Mouse (Mus musculus): ENCODE measurements around the gene Mrpl14. TPM values are rescaled to one million over a fixed set of nuclear protein-coding genes. Genes with fewer than 3 reads are reported as not detected.
A peak's percentile ranks its signal among the peaks of the same experiment; 100 is the strongest.

Gene Mrpl14
- polyA plus RNA-seq, 1 experiment = 73.7 TPM

DNA sequence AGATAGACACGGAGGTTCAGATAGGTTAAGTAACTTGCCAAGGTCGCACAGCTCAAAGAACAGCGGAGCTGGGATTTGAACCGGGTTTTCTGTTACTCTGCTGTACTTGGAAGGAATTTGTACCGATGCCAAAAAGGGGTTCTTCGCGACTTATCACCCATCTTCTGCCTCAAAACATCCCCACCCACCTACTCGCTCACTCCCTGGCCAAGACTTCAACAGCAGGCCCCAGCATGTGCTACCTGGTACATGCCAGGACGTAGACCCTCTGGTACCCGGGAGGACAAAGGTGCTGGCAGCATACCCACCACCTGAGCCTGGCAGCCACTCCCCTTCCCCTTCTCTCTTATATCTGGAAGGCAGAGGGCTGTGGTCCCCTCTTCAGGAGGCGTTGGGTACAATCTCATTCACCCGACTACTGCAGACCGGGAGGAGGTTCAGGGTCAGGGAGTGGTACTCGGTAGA lies 1.4 kb upstream of the Mrpl14 start:
- TF ChIP-seq GATA1 (IDR thresholded peaks at IDR 0.05; ENCODE audit: low read length) = no peak
- no peak for TF ChIP-seq TAL1 (IDR thresholded peaks at IDR 0.05; ENCODE audit: low read length)
- peaks cover 7% of the 10 kb centered on the region for H3K27me3 ChIP-seq (ENCODE audit: control insufficient read depth)
- peaks cover 57% of the 10 kb centered on the region for H3K4me1 ChIP-seq (ENCODE audit: control insufficient read depth)

DNA sequence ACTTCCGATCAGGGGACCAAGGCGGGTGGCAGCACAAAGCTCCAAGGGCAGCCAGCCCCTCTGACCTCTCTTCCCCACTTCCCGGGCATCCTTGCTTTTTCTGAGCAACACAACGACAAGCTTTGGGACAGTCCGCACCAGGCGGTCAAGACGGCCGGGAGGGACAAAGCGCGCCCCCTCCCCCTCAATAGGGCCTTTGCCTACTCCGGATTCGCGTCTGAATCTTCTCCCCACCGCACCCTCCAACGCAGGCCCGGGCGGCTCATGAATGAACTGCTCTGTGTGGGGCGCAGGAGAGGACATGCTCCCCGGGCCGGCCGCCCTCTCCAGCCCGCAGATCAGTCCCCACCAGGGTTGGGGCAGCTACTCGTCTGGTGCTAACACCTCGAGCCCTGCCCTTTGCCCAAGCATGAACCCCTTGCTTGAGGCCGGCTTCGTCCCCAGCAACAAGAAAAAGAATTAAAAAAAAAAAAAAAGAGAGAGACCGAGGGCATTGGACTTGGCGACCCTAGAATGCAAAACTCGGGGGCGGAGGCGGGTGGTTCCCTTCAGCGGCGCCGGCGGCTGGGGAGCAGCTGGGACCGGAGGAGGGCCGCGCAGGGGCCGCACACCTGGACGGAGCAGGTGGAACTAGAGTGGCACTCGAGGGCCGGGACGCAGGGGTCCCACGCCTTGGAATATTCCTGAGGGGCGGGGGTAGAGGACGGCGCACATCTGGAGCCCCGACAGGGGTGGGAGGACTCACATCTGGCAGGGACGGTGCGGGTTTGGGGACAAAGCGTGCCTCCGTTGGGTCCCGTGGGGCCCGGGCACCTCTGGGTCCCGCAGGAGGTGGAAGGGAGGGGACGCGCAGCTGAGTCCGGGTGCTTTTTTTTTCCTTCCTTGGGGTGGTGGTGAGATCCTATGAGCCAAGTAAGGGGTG lies 690 bp upstream of the Mrpl14 start:
- peak overlapping the region; percentile 89 for H3K4me3 ChIP-seq (replicated peaks)
- H3K4me1 ChIP-seq (ENCODE audit: control insufficient read depth) = peaks cover 55% of the 10 kb centered on the region
- H3K27me3 ChIP-seq (ENCODE audit: control insufficient read depth) = peaks cover 7% of the 10 kb centered on the region
- no peaks in the 10 kb centered on the region for H3K9me3 ChIP-seq (ENCODE audit: control insufficient read depth, low read length)
- TF ChIP-seq TAL1 (IDR thresholded peaks at IDR 0.05; ENCODE audit: low read length) (no peak), GATA1 (IDR thresholded peaks at IDR 0.05; ENCODE audit: low read length) (no peak)
- peaks cover 10% of the 10 kb centered on the region for H3K36me3 ChIP-seq (ENCODE audit: control insufficient read depth)

More for the DNA sequence above, 1.4 kb upstream of the Mrpl14 start:
- Histone ChIP-seq H3K9me3 (ENCODE audit: control insufficient read depth, low read length) (no peaks in the 10 kb centered on the region), H3K36me3 (ENCODE audit: control insufficient read depth) (peaks cover 10% of the 10 kb centered on the region), H3K4me3 (replicated peaks) (peak overlapping the region; percentile 89)

DNA sequence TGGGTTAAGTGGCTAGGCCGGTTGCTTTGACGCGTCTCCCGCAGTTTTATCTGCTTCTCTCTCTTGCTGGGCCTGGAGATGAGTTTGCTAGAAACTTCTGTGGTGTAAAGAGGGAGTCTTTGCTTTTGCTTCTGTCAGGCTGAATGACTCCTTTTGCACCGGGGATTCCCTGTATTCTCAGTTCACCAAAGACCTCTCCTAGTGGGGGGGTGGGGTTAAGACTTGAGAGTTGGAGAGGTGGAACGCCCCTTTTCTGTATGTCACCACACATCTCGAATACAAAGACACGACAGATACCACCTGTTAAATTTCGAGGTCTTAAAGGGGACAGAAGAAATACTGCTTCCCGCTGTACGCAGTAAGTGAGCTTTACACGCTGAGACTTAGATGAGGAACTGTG lies 594 bp downstream of the Mrpl14 start, which contains the start of gene Tmem63b:
Tmem63b (minus strand) TSS at position 190 of the 400 bp plus-strand sequence.
- no peak for TF ChIP-seq GATA1 (IDR thresholded peaks at IDR 0.05; ENCODE audit: low read length)
- TF ChIP-seq TAL1 (IDR thresholded peaks at IDR 0.05; ENCODE audit: low read length) = no peak
- peaks cover 7% of the 10 kb centered on the region for H3K27me3 ChIP-seq (ENCODE audit: control insufficient read depth)
- peaks cover 50% of the 10 kb centered on the region for H3K4me1 ChIP-seq (ENCODE audit: control insufficient read depth)
- peaks cover 12% of the 10 kb centered on the region for H3K36me3 ChIP-seq (ENCODE audit: control insufficient read depth)
- no peaks in the 10 kb centered on the region for H3K9me3 ChIP-seq (ENCODE audit: control insufficient read depth, low read length)
- H3K4me3 ChIP-seq (replicated peaks) = peak within 1 kb of the TSS; percentile 89

DNA sequence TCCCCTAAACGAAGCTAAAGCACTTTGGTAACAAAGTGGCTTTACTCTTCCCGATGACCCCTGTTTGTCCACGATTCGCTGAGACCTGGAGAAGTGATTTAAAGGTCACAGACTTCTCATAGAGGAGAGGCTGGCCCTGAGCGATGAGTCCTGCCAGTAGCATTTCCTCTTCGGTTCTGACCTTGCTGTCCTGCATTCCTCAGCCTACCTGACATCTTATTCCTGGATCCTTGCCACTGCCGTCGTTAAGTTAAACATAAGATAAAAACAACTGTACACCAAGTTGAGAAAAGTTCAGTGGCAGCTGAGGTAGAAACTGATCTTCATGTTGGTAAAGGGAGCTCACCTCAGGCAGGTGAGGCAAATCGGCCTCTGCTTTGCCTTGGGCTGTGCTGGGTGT lies 3.0 kb downstream of the Mrpl14 start:
- H3K27me3 ChIP-seq (ENCODE audit: control insufficient read depth) = peaks cover 7% of the 10 kb centered on the region
- H3K36me3 ChIP-seq (ENCODE audit: control insufficient read depth) = peaks cover 15% of the 10 kb centered on the region
- H3K4me3 ChIP-seq (replicated peaks) = no peak overlapping the region
- peaks cover 65% of the 10 kb centered on the region for H3K4me1 ChIP-seq (ENCODE audit: control insufficient read depth)
- H3K9me3 ChIP-seq (ENCODE audit: control insufficient read depth, low read length) = no peaks in the 10 kb centered on the region
- TF ChIP-seq GATA1 (IDR thresholded peaks at IDR 0.05; ENCODE audit: low read length) = no peak

DNA sequence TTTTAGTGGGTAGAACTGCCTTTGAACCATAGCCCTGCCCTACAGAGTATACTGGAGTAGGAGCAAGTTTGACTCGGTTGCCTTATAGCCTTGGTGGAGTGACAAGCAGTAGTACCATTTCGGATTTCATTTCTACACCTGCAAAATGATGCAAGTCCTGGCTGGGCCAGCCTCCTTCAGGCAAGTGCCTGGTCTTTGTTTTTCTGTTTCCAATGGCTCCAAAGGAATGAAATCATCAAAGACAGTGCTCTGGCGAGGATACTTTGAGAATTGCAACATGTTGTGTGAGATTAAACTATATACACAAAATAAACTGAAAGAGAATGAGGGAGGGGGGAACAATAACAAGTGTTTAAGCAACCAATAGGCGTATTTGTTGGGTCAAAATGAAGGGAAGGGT lies 3.9 kb downstream of the Mrpl14 start:
- Histone ChIP-seq H3K4me3 (replicated peaks) (no peak overlapping the region), H3K4me1 (ENCODE audit: control insufficient read depth) (peaks cover 65% of the 10 kb centered on the region), H3K9me3 (ENCODE audit: control insufficient read depth, low read length) (no peaks in the 10 kb centered on the region), H3K27me3 (ENCODE audit: control insufficient read depth) (peaks cover 4% of the 10 kb centered on the region), H3K36me3 (ENCODE audit: control insufficient read depth) (peaks cover 17% of the 10 kb centered on the region)
- TF ChIP-seq GATA1 (IDR thresholded peaks at IDR 0.05; ENCODE audit: low read length) (no peak), TAL1 (IDR thresholded peaks at IDR 0.05; ENCODE audit: low read length) (no peak)

DNA sequence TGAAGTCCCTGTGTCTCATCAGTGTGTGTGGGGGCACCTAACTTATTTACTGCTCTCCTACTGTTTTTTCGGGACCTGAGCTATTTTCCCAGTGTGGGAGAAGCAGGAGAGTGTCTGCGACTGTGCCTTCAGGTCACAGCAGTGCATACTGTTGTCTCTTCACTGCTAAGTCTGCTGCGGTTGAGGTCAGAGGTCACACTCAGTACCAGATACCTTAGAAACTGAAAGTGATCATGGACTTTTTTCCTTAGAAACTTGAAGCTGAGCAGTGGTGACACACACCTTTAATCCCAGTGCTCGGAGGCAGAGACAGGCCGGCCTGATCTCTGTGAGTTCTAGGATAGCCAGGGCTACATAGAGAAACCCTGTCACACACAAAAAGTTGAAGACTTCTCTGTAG lies 6.0 kb downstream of the Mrpl14 start:
- Histone ChIP-seq H3K9me3 (ENCODE audit: control insufficient read depth, low read length) (no peaks in the 10 kb centered on the region), H3K4me3 (replicated peaks) (no peak overlapping the region), H3K4me1 (ENCODE audit: control insufficient read depth) (peaks cover 61% of the 10 kb centered on the region), H3K27me3 (ENCODE audit: control insufficient read depth) (no peaks in the 10 kb centered on the region), H3K36me3 (ENCODE audit: control insufficient read depth) (peaks cover 32% of the 10 kb centered on the region)
- TF ChIP-seq TAL1 (IDR thresholded peaks at IDR 0.05; ENCODE audit: low read length) (no peak), GATA1 (IDR thresholded peaks at IDR 0.05; ENCODE audit: low read length) (no peak)

DNA sequence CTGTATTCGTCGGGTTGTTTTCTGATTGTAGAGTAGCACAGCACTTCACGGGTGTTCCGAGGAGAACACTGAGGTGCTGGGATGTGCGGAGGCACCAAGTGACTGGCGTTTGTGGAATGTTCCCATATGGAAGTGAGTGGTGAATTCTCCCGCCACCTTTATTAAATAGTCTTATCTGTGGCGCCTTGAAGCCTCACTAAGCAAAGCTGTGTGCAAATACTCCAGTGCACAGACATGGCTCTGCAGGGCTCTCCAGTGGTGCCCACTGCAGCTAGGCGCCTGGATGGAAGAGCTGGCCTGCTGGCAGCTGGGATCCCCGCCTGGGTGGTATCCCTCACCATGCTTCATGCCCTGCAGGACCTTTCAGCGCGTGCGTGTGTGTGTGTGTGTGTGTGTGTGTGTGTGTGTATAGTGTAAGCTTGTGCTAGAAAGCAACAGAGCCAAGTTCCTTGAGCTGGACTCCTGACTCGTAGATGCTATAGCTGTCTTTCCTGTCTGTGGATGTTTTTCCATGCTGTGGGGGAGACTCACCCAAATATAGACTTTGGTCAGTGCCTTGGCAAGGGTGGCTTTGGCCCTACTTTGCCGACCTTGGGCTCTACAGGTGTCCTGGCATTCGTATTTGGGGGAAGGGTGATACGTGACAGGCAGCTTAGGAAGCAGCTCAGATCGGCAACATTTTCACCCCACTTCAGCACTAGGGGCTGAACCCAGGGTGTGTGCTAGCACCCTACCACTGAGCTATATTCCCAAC lies 7.9 kb downstream of the Mrpl14 start:
- no peak for TF ChIP-seq TAL1 (IDR thresholded peaks at IDR 0.05; ENCODE audit: low read length)
- TF ChIP-seq GATA1 (IDR thresholded peaks at IDR 0.05; ENCODE audit: low read length) = no peak
- Histone ChIP-seq H3K36me3 (ENCODE audit: control insufficient read depth) (peaks cover 44% of the 10 kb centered on the region), H3K4me1 (ENCODE audit: control insufficient read depth) (peaks cover 47% of the 10 kb centered on the region), H3K9me3 (ENCODE audit: control insufficient read depth, low read length) (no peaks in the 10 kb centered on the region), H3K4me3 (replicated peaks) (no peak overlapping the region), H3K27me3 (ENCODE audit: control insufficient read depth) (no peaks in the 10 kb centered on the region)

DNA sequence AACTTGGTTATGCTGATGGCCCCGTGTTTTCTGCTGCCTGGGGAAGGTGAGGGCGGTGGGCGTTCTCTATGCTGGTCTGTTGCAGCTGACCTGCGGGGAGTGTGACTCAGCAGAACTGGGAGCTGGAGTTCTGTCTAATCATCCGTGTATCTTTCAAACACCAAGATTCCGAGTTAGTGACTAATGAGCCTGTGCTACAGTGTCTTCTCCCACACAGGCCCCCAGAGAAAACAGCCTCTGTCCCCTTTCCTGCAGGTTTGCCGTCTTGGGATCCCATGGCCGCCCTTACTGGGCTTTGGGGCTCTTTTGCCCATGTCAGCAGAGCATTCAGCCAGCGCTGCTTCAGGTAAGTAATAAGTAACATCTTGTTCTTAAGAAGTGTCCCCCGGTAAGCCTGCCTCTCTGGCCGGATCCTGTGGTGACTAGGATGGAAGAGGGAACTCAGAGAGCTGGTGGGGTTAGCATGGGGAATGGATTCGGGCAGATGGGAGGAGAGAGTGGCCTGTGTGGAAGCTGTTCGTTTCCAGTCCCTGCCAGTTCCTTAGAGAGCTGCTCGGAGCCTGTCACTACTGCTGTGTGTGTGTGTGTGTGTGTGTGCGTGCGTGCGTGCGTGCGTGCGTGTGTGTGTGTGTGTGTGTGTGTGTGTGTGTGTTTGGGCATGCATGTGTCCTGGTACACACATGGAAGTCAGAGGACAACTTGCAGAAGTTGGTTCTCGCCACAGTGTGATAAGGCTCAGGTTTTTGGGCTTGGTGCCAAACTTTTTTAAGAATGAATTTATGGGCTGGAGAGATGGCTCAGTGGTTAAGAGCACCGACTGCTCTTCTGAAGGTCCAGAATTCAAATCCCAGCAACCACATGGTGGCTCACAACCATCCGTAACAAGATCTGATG lies 9.4 kb downstream of the Mrpl14 start:
- H3K9me3 ChIP-seq (ENCODE audit: control insufficient read depth, low read length) = no peaks in the 10 kb centered on the region
- H3K4me1 ChIP-seq (ENCODE audit: control insufficient read depth) = peaks cover 45% of the 10 kb centered on the region
- H3K27me3 ChIP-seq (ENCODE audit: control insufficient read depth) = no peaks in the 10 kb centered on the region
- peak overlapping the region; percentile 18 for H3K4me3 ChIP-seq (replicated peaks)
- peaks cover 49% of the 10 kb centered on the region for H3K36me3 ChIP-seq (ENCODE audit: control insufficient read depth)
- no peak for TF ChIP-seq TAL1 (IDR thresholded peaks at IDR 0.05; ENCODE audit: low read length)
- no peak for TF ChIP-seq GATA1 (IDR thresholded peaks at IDR 0.05; ENCODE audit: low read length)

All from erythroblast, embryonic 14.5 days (primary cell).